Mouse (Mus musculus): ENCODE measurements around the gene Slc4a5. TPM values are rescaled to one million over a fixed set of nuclear protein-coding genes. Genes with fewer than 3 reads are reported as not detected.

Slc4a5 gene
- polyA plus RNA-seq, 2 experiments, result 0.52 to 1.4 TPM

- H3K4me1 ChIP-seq (replicated peaks; ENCODE audit: control insufficient read depth in 2 of 2, insufficient read depth in 2 of 2, low read length in 1 of 2), result no peaks in the 10 kb centered on the region
- H3K4me2 ChIP-seq (ENCODE audit: low read depth), result no peak overlapping the region
- ATAC-seq (ENCODE audit: insufficient read depth), result no peak
- no peak overlapping the region for H3K4me3 ChIP-seq (ENCODE audit: insufficient read depth in 1 of 2, low read depth in 2 of 2, low read length in 2 of 2)
- TF ChIP-seq EP300 (IDR thresholded peaks at IDR 0.05; ENCODE audit: low read depth), result no peak
- no peak for TF ChIP-seq CTCF (IDR thresholded peaks at IDR 0.05; ENCODE audit: low read depth)
- no peaks in the 10 kb centered on the region for H3K27me3 ChIP-seq (ENCODE audit: control insufficient read depth, insufficient read depth, low read length)
- no peak overlapping the region for H3K9ac ChIP-seq (replicated peaks)
- H3K36me3 ChIP-seq (replicated peaks; ENCODE audit: control insufficient read depth, insufficient read depth, low read depth), result peaks cover 11% of the 10 kb centered on the region
- no peaks in the 10 kb centered on the region for H3K9me3 ChIP-seq (ENCODE audit: control insufficient read depth, low read length)
- no peak for DNase-seq (ENCODE audit: low read depth in 3 of 3, low spot score in 3 of 3)
- 67% methylated on average over 7 of the region's 7 CpGs for WGBS (ENCODE audit: insufficient replicate concordance)
- H3K27ac ChIP-seq, result no peak overlapping the region
These were observed 81.0 kb downstream of the Slc4a5 start for GRCm38 (mm10) chr6:83300447-83301229.

- H3K36me3 ChIP-seq (replicated peaks; ENCODE audit: control insufficient read depth, insufficient read depth, low read depth), result peaks cover 18% of the 10 kb centered on the region
- H3K9ac ChIP-seq (replicated peaks), result no peak overlapping the region
- no peak overlapping the region for H3K4me2 ChIP-seq (ENCODE audit: low read depth)
- no peak overlapping the region for H3K4me3 ChIP-seq (ENCODE audit: insufficient read depth in 1 of 2, low read depth in 2 of 2, low read length in 2 of 2)
- H3K9me3 ChIP-seq (ENCODE audit: control insufficient read depth, low read length), result no peaks in the 10 kb centered on the region
- TF ChIP-seq CTCF (IDR thresholded peaks at IDR 0.05; ENCODE audit: low read depth) (no peak), EP300 (IDR thresholded peaks at IDR 0.05; ENCODE audit: low read depth) (no peak)
- H3K27me3 ChIP-seq (ENCODE audit: control insufficient read depth, insufficient read depth, low read length), result no peaks in the 10 kb centered on the region
- ATAC-seq (ENCODE audit: insufficient read depth) (no peak), DNase-seq (ENCODE audit: low read depth in 3 of 3, low spot score in 3 of 3) (no peak)
- H3K27ac ChIP-seq, result no peak overlapping the region
- 71% methylated on average over 2 of the region's 2 CpGs for WGBS (ENCODE audit: insufficient replicate concordance)
- no peaks in the 10 kb centered on the region for H3K4me1 ChIP-seq (replicated peaks; ENCODE audit: control insufficient read depth in 2 of 2, insufficient read depth in 2 of 2, low read length in 1 of 2)
These were observed 81.7 kb downstream of the Slc4a5 start for GRCm38 (mm10) chr6:83301294-83301693.

GRCm38 (mm10) chr6:83302264-83302663 is 82.6 kb downstream of the Slc4a5 start:
- Histone ChIP-seq H3K4me2 (ENCODE audit: low read depth) (no peak overlapping the region), H3K9me3 (ENCODE audit: control insufficient read depth, low read length) (no peaks in the 10 kb centered on the region), H3K4me1 (replicated peaks; ENCODE audit: control insufficient read depth in 2 of 2, insufficient read depth in 2 of 2, low read length in 1 of 2) (no peaks in the 10 kb centered on the region), H3K27me3 (ENCODE audit: control insufficient read depth, insufficient read depth, low read length) (no peaks in the 10 kb centered on the region), H3K27ac (no peak overlapping the region), H3K9ac (replicated peaks) (no peak overlapping the region), H3K4me3 (ENCODE audit: insufficient read depth in 1 of 2, low read depth in 2 of 2, low read length in 2 of 2) (no peak overlapping the region), H3K36me3 (replicated peaks; ENCODE audit: control insufficient read depth, insufficient read depth, low read depth) (peaks cover 28% of the 10 kb centered on the region)
- DNase-seq (ENCODE audit: low read depth in 3 of 3, low spot score in 3 of 3) (no peak), ATAC-seq (ENCODE audit: insufficient read depth) (no peak)
- TF ChIP-seq EP300 (IDR thresholded peaks at IDR 0.05; ENCODE audit: low read depth) (no peak), CTCF (IDR thresholded peaks at IDR 0.05; ENCODE audit: low read depth) (no peak)
- 78% methylated on average over 5 of the region's 5 CpGs for WGBS (ENCODE audit: insufficient replicate concordance)

- whole genome bisulfite sequencing (ENCODE audit: insufficient replicate concordance), result 85% methylated on average over 7 of the region's 7 CpGs
- no peak overlapping the region for H3K4me3 ChIP-seq (ENCODE audit: insufficient read depth in 1 of 2, low read depth in 2 of 2, low read length in 2 of 2)
- H3K9me3 ChIP-seq (ENCODE audit: control insufficient read depth, low read length), result no peaks in the 10 kb centered on the region
- no peak for TF ChIP-seq EP300 (IDR thresholded peaks at IDR 0.05; ENCODE audit: low read depth)
- peak; percentile 27; the same call in 1 of the 2 replicates for TF ChIP-seq CTCF (IDR thresholded peaks at IDR 0.05; ENCODE audit: low read depth)
- no peak overlapping the region for H3K9ac ChIP-seq (replicated peaks)
- DNase-seq (ENCODE audit: low read depth in 3 of 3, low spot score in 3 of 3) (no peak), ATAC-seq (ENCODE audit: insufficient read depth) (no peak)
- H3K4me2 ChIP-seq (ENCODE audit: low read depth), result no peak overlapping the region
- H3K36me3 ChIP-seq (replicated peaks; ENCODE audit: control insufficient read depth, insufficient read depth, low read depth), result peaks cover 85% of the 10 kb centered on the region
- H3K27me3 ChIP-seq (ENCODE audit: control insufficient read depth, insufficient read depth, low read length), result no peaks in the 10 kb centered on the region
- H3K27ac ChIP-seq, result no peak overlapping the region
- peaks cover 25 to 29% of the 10 kb centered on the region in 2 experiments for H3K4me1 ChIP-seq (replicated peaks; ENCODE audit: control insufficient read depth in 2 of 2, insufficient read depth in 2 of 2, low read length in 1 of 2)
These were observed 89.4 kb downstream of the Slc4a5 start for GRCm38 (mm10) chr6:83309017-83309416.

GRCm38 (mm10) chr6:83311206-83311605 is 91.6 kb downstream of the Slc4a5 start:
- peak overlapping the region; percentile 42; the same call in 1 of the 2 replicates for H3K4me2 ChIP-seq (ENCODE audit: low read depth)
- ATAC-seq (ENCODE audit: insufficient read depth), result 0 out of 2 replicates have a peak, but pooled peaks have one; percentile 25
- no peak for TF ChIP-seq CTCF (IDR thresholded peaks at IDR 0.05; ENCODE audit: low read depth)
- no peaks in the 10 kb centered on the region for H3K27me3 ChIP-seq (ENCODE audit: control insufficient read depth, insufficient read depth, low read length)
- DNase-seq (ENCODE audit: low read depth in 3 of 3, low spot score in 3 of 3), result peak in 2 of 3 experiments; percentile 28 to 37
- 65% methylated on average over 11 of the region's 11 CpGs for WGBS (ENCODE audit: insufficient replicate concordance)
- H3K4me1 ChIP-seq (replicated peaks; ENCODE audit: control insufficient read depth in 2 of 2, insufficient read depth in 2 of 2, low read length in 1 of 2), result peaks cover 40 to 46% of the 10 kb centered on the region in 2 experiments
- H3K9ac ChIP-seq (replicated peaks), result peak overlapping the region; percentile 34; the same call in 1 of the 2 replicates
- no peaks in the 10 kb centered on the region for H3K9me3 ChIP-seq (ENCODE audit: control insufficient read depth, low read length)
- H3K4me3 ChIP-seq (ENCODE audit: insufficient read depth in 1 of 2, low read depth in 2 of 2, low read length in 2 of 2), result no peak overlapping the region
- peaks cover 69% of the 10 kb centered on the region for H3K36me3 ChIP-seq (replicated peaks; ENCODE audit: control insufficient read depth, insufficient read depth, low read depth)
- peak overlapping the region; percentile 84 for H3K27ac ChIP-seq
